Mouse (Mus musculus) T-cell, adult 2 months (primary cell): ENCODE data around the gene Cog5.

Source experiments
- DNase-seq: peaks from one replicate; pipeline ENCODE4 v3.0.0; 2022; ENCODE audit warnings: low spot score

Gene Cog5

DNA sequence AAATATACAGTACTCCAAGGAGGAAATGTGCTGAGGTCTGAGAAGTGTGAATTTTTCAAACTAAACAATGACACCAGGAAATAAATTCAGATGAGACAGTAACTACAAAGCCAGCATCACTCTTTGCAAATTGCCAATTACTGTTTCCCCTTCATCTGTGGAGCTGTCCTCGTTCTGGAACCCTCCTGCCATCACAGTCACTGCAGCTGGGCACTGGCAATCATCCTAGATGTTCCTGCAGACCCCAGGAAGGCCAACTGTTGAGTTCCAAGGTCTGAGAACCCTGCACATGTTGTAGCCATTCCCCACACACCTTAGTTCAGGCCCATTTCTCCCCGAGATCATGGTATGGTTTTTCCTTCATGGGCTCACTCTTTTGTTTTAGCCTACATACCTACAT, 329.5 kb downstream of the Cog5 start:
- no peak for DNase-seq

DNA sequence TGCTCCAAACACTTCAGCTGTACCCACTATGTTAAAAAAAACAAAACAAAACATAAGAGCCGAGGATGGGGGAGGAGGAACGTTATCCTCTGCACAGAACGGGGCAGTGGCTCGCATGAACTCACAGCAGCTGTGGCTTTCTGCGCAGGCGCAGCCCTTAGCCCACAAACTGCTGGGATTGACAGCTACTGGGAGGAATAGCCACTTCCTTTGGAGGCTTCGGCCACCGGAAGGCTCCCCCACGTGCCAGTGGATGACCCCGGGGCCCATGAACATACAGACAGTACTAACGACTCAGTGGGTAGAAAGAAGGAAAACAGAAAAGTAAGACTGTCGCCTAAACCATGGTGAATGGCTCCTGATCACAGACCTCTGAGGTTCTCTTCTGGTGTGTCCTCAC, 330.0 kb downstream of the Cog5 start:
- DNase-seq, result no peak

DNA sequence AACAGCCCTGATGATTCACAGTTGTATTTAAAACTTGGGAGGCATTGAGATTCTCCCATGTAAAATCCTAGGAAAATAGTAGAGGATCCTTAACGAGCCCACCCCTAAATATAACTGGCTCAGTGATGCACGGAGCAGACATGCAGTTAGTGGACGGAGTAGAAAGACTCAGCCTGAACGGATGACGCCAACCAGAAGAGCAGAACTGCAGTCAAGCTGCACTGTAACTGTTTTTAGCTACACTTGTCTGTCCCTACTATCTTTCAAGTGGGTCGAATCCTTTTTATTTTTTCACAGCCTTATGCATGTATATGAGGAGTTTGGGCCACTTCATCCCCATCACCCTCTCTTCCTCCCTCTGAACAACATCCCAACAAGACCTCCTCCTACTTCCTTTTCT, 331.1 kb downstream of the Cog5 start:
- DNase-seq, result no peak

DNA sequence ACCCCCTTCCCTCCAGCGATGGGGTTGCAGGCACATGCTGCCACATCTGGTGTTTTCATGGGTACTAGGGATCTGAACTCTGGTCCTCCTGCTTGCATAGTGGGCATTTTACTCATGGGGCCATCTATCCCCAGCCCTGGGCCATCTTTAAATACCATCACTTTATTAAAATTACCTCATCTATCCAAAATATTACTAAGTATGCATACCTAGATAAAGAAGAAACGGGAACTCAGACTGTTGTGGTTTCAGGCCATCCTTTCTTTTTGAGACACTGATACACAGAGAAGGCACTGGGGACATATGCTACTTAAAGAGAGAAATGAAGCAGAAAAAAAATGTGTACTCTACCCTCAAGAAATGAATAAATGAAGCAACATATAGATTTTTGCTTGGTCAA, 331.8 kb downstream of the Cog5 start:
- no peak for DNase-seq
